Mouse (Mus musculus) adrenal gland, adult 10 weeks (tissue): ENCODE results near the gene Tmem126a. TPM values are rescaled to one million over a fixed set of nuclear protein-coding genes. Genes with fewer than 3 reads are reported as not detected.

Experiments used
- polyA plus RNA-seq: library from polyadenylated mRNA; stranded (reverse); fragments of 350-450 nt; fragmentation: Illumina TruSeq; extraction: RNeasy Lipid Tissue Mini Kit (QIAGEN cat#74804); gene quantifications from one replicate; pipeline ENCODE4 v1.2.3, GENCODE M21; 2014; ENCODE audit warnings: low read depth, low replicate concordance

Gene Tmem126a
- 198 TPM for polyA plus RNA-seq

GRCm38 (mm10) chr7:90456845-90457468 is at the start of gene Tmem126a:
Tmem126a (minus strand) TSS chr7:90457229.

GRCm38 (mm10) chr7:90476313-90477245 is 19.6 kb upstream of the Tmem126a start, which contains the start of gene Dlg2:
Dlg2 (plus strand) TSS chr7:90476672.

DNA sequence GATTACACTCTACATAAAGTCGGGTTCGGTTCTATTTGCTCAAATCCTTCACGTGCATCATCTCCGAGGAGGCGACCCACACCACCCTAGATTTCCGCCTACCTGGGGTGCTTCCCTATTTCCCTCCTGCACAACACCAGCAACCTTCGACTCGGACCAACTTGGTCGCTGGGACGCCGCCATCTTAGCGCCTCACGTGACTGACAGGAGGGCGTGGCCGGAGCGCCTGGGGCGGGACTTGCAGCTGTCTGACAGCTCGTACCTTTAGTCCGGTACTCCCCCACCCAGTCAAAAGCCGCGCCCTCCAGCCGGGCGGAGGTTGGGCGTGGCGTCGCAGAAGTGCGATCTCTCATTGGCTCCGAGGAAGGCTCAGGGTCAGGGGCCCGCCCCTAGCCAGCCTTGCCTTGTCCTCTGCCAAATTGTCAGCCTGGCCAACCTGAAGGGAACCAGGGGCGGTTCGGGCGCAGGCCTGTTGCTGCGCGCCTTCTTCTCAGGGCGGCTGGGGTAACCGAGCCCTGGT is 18.8 kb upstream of the Tmem126a start, which contains the start of gene Tmem126b:
Tmem126b (minus strand) TSS at position 209 of the 520 bp plus-strand sequence.

DNA sequence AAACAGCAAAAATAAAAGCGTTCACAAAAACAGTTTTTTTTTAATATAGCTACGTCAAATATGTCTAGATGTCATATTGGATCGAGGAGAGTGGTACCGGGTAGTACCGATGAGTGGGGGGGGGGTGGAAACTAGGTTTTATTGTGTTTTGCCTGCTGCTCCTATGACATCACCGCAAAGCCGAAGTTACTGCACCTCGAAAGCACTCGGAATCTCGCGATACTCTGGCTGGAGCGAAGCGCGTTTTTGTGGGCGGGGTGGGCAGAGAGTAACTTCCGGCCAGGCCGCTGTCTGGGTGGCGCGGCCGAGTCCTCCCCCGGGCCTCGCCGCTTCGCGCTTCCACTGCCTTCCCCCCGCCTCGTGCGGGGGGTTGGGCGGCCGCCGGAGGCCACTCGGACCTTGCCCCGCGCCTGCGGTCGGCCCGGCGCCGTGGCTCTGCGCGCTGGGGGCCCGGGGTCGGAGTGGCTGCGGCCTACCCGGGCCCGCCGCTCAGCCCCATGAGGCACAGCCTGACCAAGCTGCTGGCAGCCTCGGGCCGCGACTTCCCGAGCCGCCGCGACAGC is 14.4 kb downstream of the Tmem126a start, which contains the start of gene Crebzf:
Crebzf (plus strand) TSS at position 212 of the 563 bp plus-strand sequence.

DNA sequence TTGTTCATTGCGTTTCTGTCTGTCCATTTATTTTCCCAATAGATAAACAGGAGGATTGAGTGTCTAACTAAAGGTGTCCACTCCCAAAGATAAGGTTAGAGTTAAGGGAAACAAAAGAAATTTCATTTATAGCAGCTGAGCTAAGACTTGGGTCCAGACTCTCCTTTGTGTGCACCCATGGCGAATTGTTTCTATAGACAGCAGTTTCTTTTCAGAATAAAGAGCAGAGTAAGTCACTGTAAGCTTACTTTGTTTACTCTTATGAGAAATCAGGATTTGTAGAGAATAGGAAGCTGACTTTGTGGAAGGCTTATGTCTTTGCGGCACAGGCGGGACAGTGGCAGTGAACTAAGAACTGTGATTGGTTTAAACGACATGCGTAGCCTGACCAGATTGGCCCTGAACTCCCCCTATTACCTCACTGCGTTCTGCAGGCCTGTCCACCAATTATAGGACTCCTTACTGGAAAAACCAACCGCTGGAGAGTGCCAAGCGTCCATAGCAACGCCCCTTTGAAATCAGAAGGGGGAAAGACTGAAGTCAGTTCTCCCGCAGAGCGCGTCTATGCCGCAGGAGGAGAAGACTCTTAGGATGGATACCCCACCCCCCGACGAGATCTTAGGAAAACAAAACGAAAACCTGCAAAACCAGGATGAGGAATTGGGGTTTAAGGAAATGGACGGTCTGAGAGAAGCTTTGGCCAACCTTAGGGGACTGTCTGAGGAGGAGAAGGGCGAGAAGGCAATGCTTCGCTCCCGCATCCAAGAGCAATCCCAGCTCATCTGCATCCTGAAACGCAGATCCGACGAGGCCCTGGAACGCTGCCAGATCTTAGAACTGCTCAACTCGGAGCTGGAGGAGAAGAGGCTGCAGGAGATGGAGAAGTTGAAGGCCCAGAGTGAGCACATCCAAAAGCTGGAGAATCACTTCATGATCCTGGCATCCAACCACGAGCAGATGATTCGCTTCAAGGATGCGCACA is 30.7 kb downstream of the Tmem126a start, which contains the start of gene Ccdc89:
Ccdc89 (plus strand) TSS at position 558 of the 982 bp plus-strand sequence.

Other genes starting within 250 kb of the Tmem126a start
- not detected for gene Ccdc83, start 191.5 kb downstream of the Tmem126a start, polyA plus RNA-seq
- gene Sytl2, start 155.0 kb downstream of the Tmem126a start, polyA plus RNA-seq: 8.5 TPM
- 0.64 TPM for gene Ccdc89, start 30.7 kb downstream of the Tmem126a start, polyA plus RNA-seq
- gene Crebzf, start 14.5 kb downstream of the Tmem126a start, polyA plus RNA-seq: 158 TPM
- 71.9 TPM for gene Tmem126b, start 18.8 kb upstream of the Tmem126a start, polyA plus RNA-seq
- 222 TPM for gene Dlg2, start 19.4 kb upstream of the Tmem126a start, polyA plus RNA-seq